Mouse (Mus musculus) E14TG2a.4 (cell line): ENCODE results near the gene Fgd2.

Source experiments
- CTCF ChIP-seq: conservative IDR thresholded peaks from 2 replicates; pipeline ENCODE4 v1.5.1; 2014; ENCODE audit warnings: low read length
- NANOG ChIP-seq: IDR thresholded peaks from 2 replicates; pipeline ENCODE4 v1.6.1; 2014; ENCODE audit warnings: borderline replicate concordance, low read length, mixed read lengths
- POU5F1 ChIP-seq: IDR thresholded peaks from 2 replicates; pipeline ENCODE4 v1.6.1; 2014; ENCODE audit warnings: low read length, borderline replicate concordance

- TF ChIP-seq CTCF: no peak
- no peak for TF ChIP-seq POU5F1
- no peak for TF ChIP-seq NANOG
Observed at GRCm38 (mm10) chr17:29375871-29376270, 15.2 kb downstream of the Fgd2 start.
